Mouse (Mus musculus) spleen, adult 2 months (tissue): ENCODE data around the gene Slc35f1.

Experiments
- CTCF ChIP-seq: fragments of 200-500 bp; IDR thresholded peaks from 2 replicates; pipeline ENCODE4 v1.5.1; 2011; ENCODE audit warnings: mild to moderate bottlenecking, inconsistent platforms; ENCODE audit not compliant: insufficient read depth, insufficient read length, insufficient replicate concordance; ENCODE audit errors: extremely low read depth
- POLR2A ChIP-seq: fragments of 200-500 bp; IDR thresholded peaks from 2 replicates; pipeline ENCODE4 v1.6.1; 2011; ENCODE audit warnings: low read depth, low read length, inconsistent platforms

GRCm38 (mm10) chr10:52926330-52926729 lies 236.0 kb downstream of the Slc35f1 start:
- TF ChIP-seq POLR2A: no peak
- no peak for TF ChIP-seq CTCF
